ENCODE assay signal across 22 mouse cellular contexts in genomic region chr2:91925442-91925841, GRCm38 (mm10). TPM values are rescaled to one million over a fixed set of nuclear protein-coding genes. Genes with fewer than 3 reads are reported as not detected.
DNase-seq lines count a peak whose midpoint lies in the region; ATAC-seq and TF ChIP-seq lines count a peak whose summit lies in the region.
"Had no signal": no experiment of that assay in that cellular context is flagged by ENCODE, and none has a peak within 500 bp of the region (broad histone marks: within the 10 kb centered on the region; RNA-seq: fewer than 3 reads in every experiment).

No protein-coding gene starts in this region.

- no peak for TF ChIP-seq POLR2A in brain, embryonic 14.5 days (IDR thresholded peaks at IDR 0.05; ENCODE audit: borderline replicate concordance, extremely low read depth, insufficient read depth, insufficient read length, poor library complexity, severe bottlenecking)

- H3K4me3 ChIP-seq in megakaryocyte, embryonic 14.5 days (replicated peaks): peak overlapping the region; percentile 66
- H3K4me3 ChIP-seq: forebrain, embryonic 13.5 days; heart, embryonic 12.5 days; liver, embryonic 13.5 days had no signal

- H3K27me3 ChIP-seq in megakaryocyte, embryonic 14.5 days (replicated peaks): peaks cover 58% of the 10 kb centered on the region

- peak; percentile 85 for DNase-seq in heart, adult 11 months
- no peak for DNase-seq in heart, postnatal 10 days
- DNase-seq in brain, embryonic 14.5 days (ENCODE audit: low read depth): peak; percentile 12
- peak; percentile 81 for DNase-seq in right cerebral cortex, postnatal 25 days
- no peak for DNase-seq in Muller cell, postnatal 12 days (ENCODE audit: inconsistent ontology term)
- DNase-seq: embryo, embryonic 11 days; heart, postnatal 4 days; kidney, adult 11 months; kidney, postnatal 10 days; liver, embryonic 13.5 days; spleen, adult 18-20 months had no signal

- no peak for ATAC-seq in megakaryocyte, adult 5-6 weeks (ENCODE audit: poor library complexity, severe bottlenecking)
- ATAC-seq: forebrain, embryonic 13.5 days; hindbrain, embryonic 16.5 days had no signal

- H3K36me3 ChIP-seq in megakaryocyte, embryonic 14.5 days (replicated peaks; ENCODE audit: low read length): peaks cover 24% of the 10 kb centered on the region
- H3K36me3 ChIP-seq: heart, embryonic 12.5 days; liver, embryonic 13.5 days had no signal

- no peak for TF ChIP-seq CTCF in brain, embryonic 14.5 days (IDR thresholded peaks at IDR 0.05; ENCODE audit: borderline replicate concordance, extremely low read depth, insufficient read depth, insufficient read length)

- H3K9me3 ChIP-seq in megakaryocyte, embryonic 14.5 days: no peaks in the 10 kb centered on the region
- H3K9me3 ChIP-seq: forebrain, embryonic 13.5 days; heart, embryonic 12.5 days; liver, embryonic 13.5 days had no signal

- intact Hi-C loops in heart, postnatal 10 days (cut with DNase I): loop anchor here (5.0 kb wide), 1 partner anchor 132 kb away; no protein-coding TSS in a partner anchor

- peaks cover 81% of the 10 kb centered on the region for H3K4me1 ChIP-seq in megakaryocyte, embryonic 14.5 days

RNA-seq across cellular contexts. Expression of gene Chrm4, which starts 1.6 kb away (rescaled TPM):
- under 1 TPM in 1 of 2 experiments, not detected in 1; 0.17 TPM for total RNA-seq in heart, postnatal 10 days (2021)
- 0.92 and 2.8 TPM in 2 replicates for polyA plus RNA-seq in megakaryocyte, embryonic 14.5 days (2012; ENCODE audit: insufficient read depth, low replicate concordance)
- not detected in 2 replicates for total RNA-seq in megakaryocyte, adult 5-6 weeks (2015)
- total RNA-seq in megakaryocyte, adult 5-6 weeks (2017): not detected in 2 replicates
- polyA plus RNA-seq in brain, embryonic 14.5 days (2012; rRNA removed): 2.0 and 2.5 TPM in 2 replicates
- total RNA-seq: heart, postnatal 4 days had no signal
- polyA plus RNA-seq: G1E; stomach, embryonic 14.5 days had no signal

RNA-seq across cellular contexts. Expression of gene Mdk, which starts 6.7 kb away (rescaled TPM):
- 10 to 100 TPM; 51.5 to 56.1 TPM for total RNA-seq in heart, postnatal 10 days (2021)
- polyA plus RNA-seq in megakaryocyte, embryonic 14.5 days (2012; ENCODE audit: insufficient read depth, low replicate concordance): 45.5 and 59.2 TPM in 2 replicates
- total RNA-seq in megakaryocyte, adult 5-6 weeks (2015): 1.3 and 2.2 TPM in 2 replicates
- total RNA-seq in megakaryocyte, adult 5-6 weeks (2017): not detected in 2 replicates
- 198 and 297 TPM in 2 replicates for polyA plus RNA-seq in brain, embryonic 14.5 days (2012; rRNA removed)

RNA-seq across cellular contexts. Expression of gene Gm9821, which starts 20.1 kb away (rescaled TPM):
- not detected for total RNA-seq in heart, postnatal 10 days (2021)
- polyA plus RNA-seq in megakaryocyte, embryonic 14.5 days (2012; ENCODE audit: insufficient read depth, low replicate concordance): not detected in 2 replicates
- total RNA-seq in megakaryocyte, adult 5-6 weeks (2015): not detected in 2 replicates
- total RNA-seq in megakaryocyte, adult 5-6 weeks (2017): 0.69 TPM in 1 of 2 replicates, not detected in the other
- polyA plus RNA-seq in brain, embryonic 14.5 days (2012; rRNA removed): not detected in 2 replicates
- total RNA-seq: adrenal gland, adult 18-20 months; gastrocnemius, postnatal 4 days; heart, postnatal 4 days; layer of hippocampus, adult 8-10 months had no signal
- polyA plus RNA-seq: cerebellum, adult 2 months had no signal

RNA-seq across cellular contexts. Expression of gene Dgkz, which starts 50.2 kb away (rescaled TPM):
- total RNA-seq in heart, postnatal 10 days (2021): 10 to 100 TPM; 64.3 to 85.9 TPM
- 303 and 682 TPM in 2 replicates for polyA plus RNA-seq in megakaryocyte, embryonic 14.5 days (2012; ENCODE audit: insufficient read depth, low replicate concordance)
- total RNA-seq in megakaryocyte, adult 5-6 weeks (2015): 94.1 and 114 TPM in 2 replicates
- 66.4 and 80.4 TPM in 2 replicates for total RNA-seq in megakaryocyte, adult 5-6 weeks (2017)
- 89.7 and 102 TPM in 2 replicates for polyA plus RNA-seq in brain, embryonic 14.5 days (2012; rRNA removed)

Comparison
In these comparisons a context has a peak if more than half of its experiments do, and no peak if none do; other contexts are left out.
1. DNase-seq: peak in heart, adult 11 months (single experiment), brain, embryonic 14.5 days (single experiment) and right cerebral cortex, postnatal 25 days (single experiment); none in heart, postnatal 10 days (0 of 2) and Muller cell, postnatal 12 days (single experiment).
2. RNA of gene Mdk, which starts 6.7 kb away (total RNA-seq): 51.5 to 56.1 TPM in heart, postnatal 10 days; 1.3 to 2.2 TPM in megakaryocyte, adult 5-6 weeks; every median in the first group is over 10 times any median in the second.